Mouse (Mus musculus): ENCODE data around the gene C1qtnf1.

C1qtnf1 gene

GRCm38 (mm10) chr11:118411271-118411670, 16.7 kb upstream of the C1qtnf1 start:
- no peak for DNase-seq

- DNase-seq, result no peak
Measured at GRCm38 (mm10) chr11:118412601-118413000, 15.4 kb upstream of the C1qtnf1 start.

DNA sequence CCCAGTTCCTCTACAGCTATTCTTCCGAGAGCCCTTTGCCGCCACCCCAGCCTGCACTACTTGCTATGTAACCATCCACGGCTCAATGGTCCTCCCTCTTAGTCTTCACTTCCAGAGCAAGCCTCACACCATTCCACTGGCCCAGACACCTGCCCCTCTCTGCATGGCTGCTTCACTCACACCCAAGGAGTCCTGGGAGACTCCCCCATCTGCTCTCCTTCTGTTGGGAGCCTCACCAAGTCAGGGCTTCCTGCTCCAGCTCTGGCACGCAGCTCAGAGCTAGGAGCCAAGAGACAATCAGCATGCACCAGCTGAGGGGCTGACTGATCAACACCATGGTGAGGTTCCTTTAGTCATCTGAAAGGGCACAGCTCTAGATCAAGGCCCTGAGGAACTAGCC, 14.9 kb upstream of the C1qtnf1 start:
- DNase-seq, result no peak

DNA sequence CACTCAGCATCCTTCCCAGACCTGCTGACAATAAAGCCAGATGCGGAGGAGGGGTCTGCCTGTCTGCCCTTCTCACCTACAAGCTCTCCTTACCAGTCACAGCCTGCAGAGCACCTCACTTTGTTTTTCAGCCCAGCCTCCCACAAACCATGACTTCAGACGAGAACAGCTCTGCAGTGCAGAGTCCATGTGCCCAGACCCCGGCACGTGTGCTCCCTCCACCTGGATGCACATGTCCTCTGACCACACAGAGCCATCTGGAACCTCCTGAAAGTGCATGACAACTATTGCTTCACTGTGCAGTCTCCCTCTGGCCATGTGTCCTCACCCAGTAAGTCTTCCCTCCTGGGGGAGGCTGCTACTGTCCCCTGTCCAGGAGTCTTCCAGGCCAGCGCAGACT, 13.7 kb upstream of the C1qtnf1 start:
- no peak for DNase-seq

GRCm38 (mm10) chr11:118415630-118416029, 12.4 kb upstream of the C1qtnf1 start:
- DNase-seq, result no peak

DNA sequence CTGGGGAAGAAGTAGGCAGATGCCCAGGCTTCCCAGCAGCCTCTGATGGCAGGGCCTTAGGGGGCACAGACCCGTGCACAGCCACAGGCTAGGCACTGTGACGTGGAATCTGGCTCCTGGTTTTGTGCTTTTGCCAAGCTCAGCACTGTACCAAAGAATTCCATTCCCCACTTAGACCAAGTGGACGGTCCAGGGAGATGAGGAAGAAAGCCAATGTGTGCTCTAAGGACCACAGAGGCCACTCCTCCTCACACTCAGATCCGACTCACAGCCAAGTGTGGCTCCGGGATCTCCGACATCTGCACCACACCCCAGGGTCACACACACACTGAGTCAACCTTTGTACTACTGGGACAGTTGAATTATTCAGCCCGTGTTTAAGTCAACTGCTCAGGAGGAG, 12.0 kb upstream of the C1qtnf1 start:
- no peak for DNase-seq

- no peak for DNase-seq
Measured at GRCm38 (mm10) chr11:118417496-118417895, 10.5 kb upstream of the C1qtnf1 start.

DNA sequence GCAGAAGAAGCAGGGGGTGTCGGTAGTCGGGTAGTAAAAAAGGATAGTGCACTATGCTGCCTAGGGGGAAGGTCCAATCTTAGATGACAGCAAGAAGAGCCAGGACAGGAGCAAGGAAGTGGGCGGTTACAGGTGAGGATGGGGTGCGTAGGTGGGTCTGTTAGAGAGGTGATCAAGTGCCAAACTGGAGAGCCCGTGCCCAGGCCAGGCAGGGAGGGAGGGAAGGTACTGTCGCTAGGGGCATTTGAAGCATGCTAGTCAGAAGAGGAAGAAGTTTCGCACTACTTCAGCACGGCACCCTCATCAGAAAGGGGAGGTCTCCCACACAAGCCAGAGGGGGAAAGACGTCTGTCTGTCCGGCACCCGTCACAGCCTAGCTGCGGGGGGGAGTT, 9.6 kb upstream of the C1qtnf1 start:
- DNase-seq, result no peak

GRCm38 (mm10) chr11:118418834-118419504, 9.0 kb upstream of the C1qtnf1 start, which contains the start of gene Cant1:
Cant1 (minus strand) TSS chr11:118419086.
- DNase-seq, result peak; percentile 98 to 99

GRCm38 (mm10) chr11:118420261-118420660, 7.7 kb upstream of the C1qtnf1 start:
- DNase-seq, result no peak

DNA sequence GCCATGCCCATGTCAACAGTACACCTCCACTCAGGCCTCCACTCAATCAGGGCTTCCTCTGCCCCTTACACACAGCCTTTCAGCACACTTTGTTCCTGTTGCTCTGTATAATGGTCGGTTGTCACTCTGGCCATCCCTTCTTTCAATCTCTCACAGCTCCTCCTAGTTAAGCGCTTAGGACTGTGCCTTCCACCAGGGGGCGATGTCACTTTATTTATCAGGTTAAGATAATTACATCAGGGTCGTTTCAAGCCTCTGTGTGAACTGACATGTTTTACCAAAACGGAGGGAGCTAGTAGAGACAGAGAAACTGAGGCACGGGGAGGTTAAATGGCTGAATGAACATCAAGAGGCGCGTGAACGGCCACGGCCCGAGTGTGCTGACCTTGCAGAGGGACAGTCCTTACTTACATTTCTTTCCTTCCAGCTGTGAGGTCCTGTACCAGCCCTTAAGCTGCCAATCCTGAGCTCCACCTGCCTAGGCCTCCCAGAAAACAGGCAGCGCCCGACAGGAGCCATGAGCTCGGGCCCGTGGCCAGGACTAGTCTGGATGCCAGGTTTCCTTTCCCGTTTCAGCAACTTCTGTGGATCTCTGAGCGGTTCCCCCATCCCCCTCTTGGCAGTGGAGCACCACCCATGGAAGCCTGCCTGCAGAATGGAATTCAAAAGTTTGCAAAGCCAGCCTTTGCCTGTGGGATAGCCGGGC, 4.6 kb upstream of the C1qtnf1 start:
- peak; percentile 80 for DNase-seq

DNA sequence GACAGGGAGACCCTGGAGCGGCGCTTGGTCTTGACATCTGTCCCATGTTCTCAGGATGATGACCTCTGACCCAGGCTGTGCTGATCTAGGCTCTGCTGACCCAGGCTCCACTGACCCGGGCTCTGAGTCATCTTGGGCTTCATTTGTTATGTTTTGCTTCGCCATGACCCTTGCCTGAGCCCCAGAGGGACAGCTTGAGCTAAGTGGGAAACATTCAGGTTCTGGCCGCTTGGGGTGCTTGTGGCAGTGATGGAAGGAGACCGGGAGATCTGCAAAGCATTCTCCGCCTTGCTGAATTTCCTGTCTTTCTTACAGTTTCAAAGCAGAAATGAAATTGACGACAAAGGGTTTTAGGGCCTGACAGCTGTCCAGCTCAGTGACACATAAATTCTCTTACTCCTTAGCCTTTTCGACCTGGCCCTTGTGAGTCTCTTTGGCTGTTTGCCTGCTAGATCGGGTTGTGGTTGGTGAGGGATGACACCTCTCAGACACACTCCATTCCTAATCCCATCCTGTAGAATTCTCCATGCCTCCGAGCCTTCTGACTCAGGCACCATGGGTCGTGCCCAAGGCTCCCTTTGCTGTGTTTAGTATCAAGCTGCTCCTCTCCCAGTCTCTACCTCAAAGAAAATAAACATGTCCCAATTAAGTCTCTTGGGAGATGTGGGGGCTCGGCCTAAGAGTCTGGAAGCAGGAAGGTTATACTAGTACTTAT, 3.2 kb upstream of the C1qtnf1 start:
- DNase-seq, result peak in 1 of 2 experiments; percentile 36

DNA sequence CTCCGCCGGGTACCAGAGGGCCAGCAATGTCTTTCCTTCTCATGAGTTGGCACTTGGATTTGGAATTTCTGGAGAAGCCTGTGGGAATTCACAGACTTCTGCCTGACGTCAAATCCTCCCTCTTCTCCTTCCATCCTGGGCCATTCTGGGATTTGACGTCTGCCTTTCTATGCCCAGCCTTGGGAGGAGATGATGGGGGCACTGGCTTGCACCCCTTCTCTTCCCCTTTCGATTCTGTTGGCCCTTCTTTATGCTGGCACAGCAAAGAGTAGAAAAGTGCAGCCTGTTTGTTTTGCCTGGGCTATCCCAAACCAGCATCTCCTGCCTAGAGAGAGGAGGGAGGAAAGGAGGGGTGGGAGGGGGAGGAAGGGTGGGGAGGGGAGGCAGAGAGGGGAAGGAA, 1.2 kb upstream of the C1qtnf1 start:
- DNase-seq, result no peak

DNA sequence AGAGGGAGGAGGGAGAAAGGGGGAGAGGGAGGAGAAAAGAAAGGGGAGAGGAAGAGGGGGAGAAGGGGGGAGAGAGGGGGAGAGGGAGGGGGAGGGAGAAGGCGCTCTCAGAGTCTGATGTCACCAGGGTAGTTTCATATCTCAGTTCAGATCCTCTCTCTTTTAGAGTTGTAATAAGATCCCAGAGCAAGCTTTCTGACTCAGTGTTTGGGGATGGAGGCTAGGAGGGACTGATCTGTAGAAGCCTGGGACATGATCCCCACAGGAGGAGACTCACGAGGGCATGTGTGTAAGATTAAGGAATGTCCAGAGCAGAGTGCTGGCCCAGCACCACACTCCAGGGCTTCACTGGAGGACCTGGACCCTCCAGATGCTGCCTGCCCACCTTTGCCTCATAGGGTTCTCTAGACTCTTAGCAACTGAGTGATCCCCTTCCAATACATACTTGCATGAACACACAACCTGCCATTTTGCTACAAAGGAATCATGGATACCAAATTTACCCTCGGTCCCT, 680 bp upstream of the C1qtnf1 start:
- DNase-seq, result no peak

DNA sequence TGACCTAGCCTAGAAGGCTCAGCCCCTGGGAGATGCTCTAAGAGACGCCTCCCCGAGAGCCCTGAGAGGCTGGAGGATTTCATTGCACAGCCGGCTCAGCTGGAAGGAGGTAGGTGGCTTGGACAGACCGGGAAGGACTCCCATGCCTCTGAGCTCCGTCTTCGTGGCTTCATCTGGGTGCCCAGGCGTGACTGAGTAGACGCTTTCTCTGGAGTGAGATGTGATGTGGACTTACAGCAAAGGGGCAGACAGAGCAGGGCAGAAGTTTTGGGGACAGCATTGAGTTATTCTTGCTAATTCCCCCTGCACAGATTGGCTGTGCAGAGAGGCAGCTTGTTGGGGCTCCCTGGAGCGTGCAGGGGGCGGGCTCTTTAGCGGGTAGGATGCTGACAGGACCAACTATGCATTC, 461 bp downstream of the C1qtnf1 start:
- DNase-seq, result no peak

- DNase-seq, result no peak
Measured at GRCm38 (mm10) chr11:118428944-118429709, 1.1 kb downstream of the C1qtnf1 start.

GRCm38 (mm10) chr11:118430291-118430885, 2.4 kb downstream of the C1qtnf1 start:
- no peak for DNase-seq

DNA sequence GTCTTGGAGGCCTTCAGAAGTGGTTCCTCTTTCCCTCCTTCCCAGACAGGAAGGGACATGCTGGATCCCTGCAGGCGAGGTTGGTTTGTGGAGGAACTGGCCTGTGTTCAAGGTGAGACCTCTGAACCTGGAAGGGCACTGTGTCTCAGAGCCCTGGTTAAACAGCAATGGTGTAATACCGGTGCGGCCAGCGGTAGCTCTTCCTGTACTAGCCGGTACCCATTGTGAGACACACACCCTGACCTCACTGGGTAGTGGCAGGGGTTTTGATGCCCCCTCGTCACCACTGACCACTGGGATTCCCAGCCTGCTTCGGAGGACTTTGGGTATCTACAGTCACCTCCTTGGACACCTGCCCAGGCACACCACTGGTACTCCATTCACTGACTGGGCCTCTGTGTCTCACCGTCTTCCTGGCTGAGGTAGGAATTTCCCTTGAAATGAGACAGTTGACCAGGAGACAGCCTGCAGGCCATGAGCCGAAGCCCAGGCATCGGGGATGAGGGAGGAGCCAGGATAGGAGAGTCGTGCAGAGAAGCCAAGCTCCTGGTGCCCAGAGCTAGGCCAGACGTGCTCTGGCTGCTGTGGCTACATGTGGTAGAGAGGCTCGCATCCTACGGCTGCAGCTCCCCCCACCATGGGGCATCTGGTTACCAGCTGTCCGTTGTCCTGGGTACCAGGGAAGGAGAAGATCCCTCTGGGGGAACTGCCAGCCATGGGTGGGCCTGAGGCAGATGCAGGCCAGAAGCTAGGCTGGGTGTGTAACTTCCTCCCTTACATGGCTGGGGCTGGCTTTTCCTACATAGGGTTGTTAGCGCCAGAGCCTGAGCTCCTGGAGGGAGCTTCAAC, 3.3 kb downstream of the C1qtnf1 start:
- DNase-seq, result no peak

- peak; percentile 53 to 75 for DNase-seq
Measured at GRCm38 (mm10) chr11:118433398-118433868, 5.4 kb downstream of the C1qtnf1 start.

DNA sequence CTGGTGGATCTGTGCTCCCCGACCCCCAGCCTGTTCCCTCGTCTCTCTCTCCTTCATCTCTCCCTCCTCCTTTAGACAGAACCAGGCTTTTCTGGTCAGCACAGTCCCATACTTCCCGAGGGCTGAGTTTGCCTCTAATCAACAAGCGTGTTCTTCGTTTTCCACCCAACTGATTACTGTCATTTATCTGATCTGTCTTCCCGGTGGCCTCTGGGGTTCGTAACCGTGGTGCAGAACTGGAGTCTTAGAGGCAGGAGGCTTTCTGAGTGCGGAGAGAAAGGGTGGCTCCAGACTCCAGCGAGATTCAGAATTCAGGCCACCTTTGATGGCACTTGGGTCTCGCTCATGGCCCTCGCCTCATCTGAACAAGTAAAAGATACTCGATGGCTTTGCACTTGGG, 6.1 kb downstream of the C1qtnf1 start:
- DNase-seq, result no peak

GRCm38 (mm10) chr11:118436471-118436935, 8.5 kb downstream of the C1qtnf1 start:
- DNase-seq, result peak in 1 of 2 experiments; percentile 52
